Mouse (Mus musculus) testis, adult 2 months (tissue): Measurements from ENCODE around the gene Msl2. TPM values are rescaled to one million over a fixed set of nuclear protein-coding genes. Genes with fewer than 3 reads are reported as not detected.

Experiments used
- H3K27ac ChIP-seq: fragments of 200-500 bp; 2 replicates; pipeline ENCODE4 v1.5.1; 2012; ENCODE audit warnings: low read depth, low read length; ENCODE audit not compliant: control insufficient read depth, insufficient read depth
- H3K27me3 ChIP-seq: fragments of 200-500 bp; 2 replicates; pipeline ENCODE4 v1.6.1; 2012; ENCODE audit warnings: mild to moderate bottlenecking, low read length, moderate library complexity; ENCODE audit not compliant: control insufficient read depth, insufficient read depth
- H3K36me3 ChIP-seq: fragments of 200-500 bp; 2 replicates; pipeline ENCODE4 v1.6.1; 2012; ENCODE audit warnings: mild to moderate bottlenecking, low read length; ENCODE audit not compliant: control insufficient read depth, insufficient read depth
- H3K4me1 ChIP-seq: fragments of 200-500 bp; 2 replicates; pipeline ENCODE4 v1.6.1; 2012; ENCODE audit warnings: low read length; ENCODE audit not compliant: control insufficient read depth, insufficient read depth
- H3K4me3 ChIP-seq: fragments of 200-500 bp; 2 replicates; pipeline ENCODE4 v1.5.1; 2012; ENCODE audit warnings: low read depth, mild to moderate bottlenecking, low read length, moderate library complexity, mixed read lengths; ENCODE audit not compliant: control insufficient read depth
- CTCF ChIP-seq: fragments of 200-500 bp; IDR thresholded peaks from 2 replicates; pipeline ENCODE4 v1.5.1; 2012; ENCODE audit warnings: low read depth, mild to moderate bottlenecking, inconsistent platforms, low read length, moderate library complexity; ENCODE audit not compliant: control insufficient read depth, insufficient read depth, insufficient replicate concordance
- POLR2A ChIP-seq: fragments of 200-500 bp; IDR thresholded peaks from 2 replicates; pipeline ENCODE4 v1.6.1; 2012; ENCODE audit warnings: low read depth, mild to moderate bottlenecking, inconsistent platforms, low read length, moderate library complexity; ENCODE audit not compliant: control insufficient read depth
- polyA plus RNA-seq: library from polyadenylated mRNA; depleted of rRNA; stranded (reverse); fragments of >200 nt; gene quantifications from 2 replicates; pipeline ENCODE4 v1.2.3, GENCODE M21; 2012

Gene Msl2
- polyA plus RNA-seq, 1 experiment = 11.3 TPM

DNA sequence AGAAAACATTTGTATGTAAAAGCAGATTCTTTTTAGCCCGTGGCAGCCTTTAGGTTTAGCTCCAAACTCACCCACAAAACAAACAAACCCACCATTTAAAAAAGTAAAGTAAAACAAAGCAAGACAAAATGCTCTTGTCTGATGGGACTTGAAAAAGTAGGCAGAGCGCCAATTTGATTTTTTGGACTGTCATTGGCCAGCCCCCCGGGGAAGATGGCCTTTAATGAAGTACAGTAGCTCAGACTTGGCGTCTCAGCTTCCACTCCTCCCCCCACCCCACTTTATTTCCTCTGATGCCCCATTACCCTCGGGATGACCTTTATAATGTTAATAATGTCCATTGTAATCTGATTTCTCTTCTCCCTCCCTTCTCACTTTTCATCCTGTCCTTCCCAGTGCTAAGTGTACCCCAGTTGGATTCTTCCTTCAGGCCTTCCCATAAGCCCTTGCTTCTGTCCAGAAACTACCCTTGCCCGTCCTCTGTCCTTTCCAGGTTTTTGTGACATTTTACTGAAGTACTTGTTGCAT is 11.6 kb upstream of the Msl2 start:
- H3K27ac ChIP-seq = no peak overlapping the region
- H3K36me3 ChIP-seq = no peaks in the 10 kb centered on the region
- no peaks in the 10 kb centered on the region for H3K27me3 ChIP-seq
- peaks cover 2% of the 10 kb centered on the region; the same call in 1 of the 2 replicates for H3K4me1 ChIP-seq
- TF ChIP-seq CTCF (no peak), POLR2A (no peak)
- no peak overlapping the region for H3K4me3 ChIP-seq

DNA sequence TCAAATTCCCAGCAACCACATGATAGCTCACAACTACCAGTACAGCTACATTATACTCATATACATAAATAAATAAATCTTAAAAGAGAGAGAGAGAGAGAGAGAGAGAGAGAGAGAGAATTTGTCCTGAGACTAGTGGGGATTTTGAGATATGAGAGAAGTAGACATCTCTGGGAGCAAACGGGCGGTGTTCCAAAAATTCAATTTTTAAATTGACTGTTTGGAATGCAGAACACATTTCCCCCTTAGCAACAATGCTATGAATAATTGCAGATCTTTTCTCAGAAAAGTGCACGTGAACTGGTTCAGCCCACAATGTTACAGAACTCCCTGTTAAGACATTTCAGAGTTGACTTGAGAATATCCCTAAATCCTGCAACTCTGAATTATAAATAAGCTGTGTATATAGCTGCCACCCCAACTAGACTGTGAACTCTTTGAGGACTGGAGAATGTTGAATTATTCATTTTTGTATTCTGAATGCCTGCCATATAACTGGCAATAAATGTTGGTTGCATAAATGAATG is 8.8 kb upstream of the Msl2 start:
- H3K36me3 ChIP-seq = no peaks in the 10 kb centered on the region
- no peaks in the 10 kb centered on the region for H3K27me3 ChIP-seq
- H3K4me3 ChIP-seq = no peak overlapping the region
- H3K27ac ChIP-seq = no peak overlapping the region
- H3K4me1 ChIP-seq = peaks cover 2% of the 10 kb centered on the region
- no peak for TF ChIP-seq CTCF
- TF ChIP-seq POLR2A = no peak

DNA sequence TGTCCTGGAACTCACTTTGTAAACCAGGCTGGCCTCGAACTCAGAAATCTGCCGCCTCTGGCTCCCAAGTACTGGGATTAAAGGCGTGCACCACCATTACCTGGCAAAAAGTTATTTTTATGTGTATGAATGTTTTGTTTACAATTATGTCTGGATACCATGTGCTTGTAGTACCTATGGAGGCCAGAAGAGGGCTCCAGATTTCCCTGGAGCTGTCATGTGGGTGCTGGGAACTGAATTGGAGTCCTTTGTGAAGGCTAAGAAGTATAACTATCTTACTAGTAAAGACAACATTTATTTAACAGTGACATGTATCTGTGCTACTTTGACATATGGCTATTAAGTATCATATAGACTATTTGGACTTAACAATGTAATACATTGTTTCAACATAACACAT is 4.1 kb upstream of the Msl2 start:
- H3K27me3 ChIP-seq = no peaks in the 10 kb centered on the region
- TF ChIP-seq CTCF = no peak
- TF ChIP-seq POLR2A = no peak
- H3K4me3 ChIP-seq = no peak overlapping the region
- H3K27ac ChIP-seq = no peak overlapping the region
- peaks cover 3% of the 10 kb centered on the region for H3K4me1 ChIP-seq
- no peaks in the 10 kb centered on the region for H3K36me3 ChIP-seq

DNA sequence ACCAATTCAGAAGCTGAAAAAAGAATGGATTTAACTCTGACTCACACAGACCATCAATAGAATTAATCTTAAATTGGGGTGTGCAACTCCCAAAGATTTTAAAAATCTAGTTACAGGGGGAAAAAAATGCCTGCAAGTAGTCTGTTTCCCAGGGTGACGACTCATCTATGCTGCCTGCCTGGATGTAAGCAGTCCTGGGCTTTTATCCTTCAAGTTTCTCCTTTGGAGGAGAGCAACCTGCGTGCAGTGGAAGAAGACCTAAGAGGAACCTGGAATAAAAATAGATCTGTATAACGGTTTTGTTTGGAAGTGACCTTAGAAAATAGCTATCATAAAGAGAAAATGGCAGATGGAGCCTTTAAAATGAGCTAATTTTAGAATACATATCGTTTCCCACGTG is 1.4 kb upstream of the Msl2 start:
- Histone ChIP-seq H3K27ac (no peak overlapping the region), H3K27me3 (no peaks in the 10 kb centered on the region), H3K36me3 (peaks cover 8% of the 10 kb centered on the region), H3K4me1 (peaks cover 7% of the 10 kb centered on the region), H3K4me3 (no peak overlapping the region)
- TF ChIP-seq CTCF (no peak), POLR2A (no peak)

- Histone ChIP-seq H3K4me1 (peaks cover 7% of the 10 kb centered on the region), H3K4me3 (peak overlapping the region; percentile 99), H3K27me3 (no peaks in the 10 kb centered on the region), H3K36me3 (peaks cover 8% of the 10 kb centered on the region), H3K27ac (peak overlapping the region; percentile 91)
- TF ChIP-seq POLR2A (peak; percentile 78), CTCF (no peak)
Observed at GRCm38 (mm10) chr9:101073041-101073986, 587 bp upstream of the Msl2 start.

GRCm38 (mm10) chr9:101074332-101075021 is 576 bp downstream of the Msl2 start:
- Histone ChIP-seq H3K27me3 (no peaks in the 10 kb centered on the region), H3K4me3 (peak overlapping the region; percentile 99), H3K4me1 (peaks cover 10% of the 10 kb centered on the region), H3K27ac (peak overlapping the region; percentile 100), H3K36me3 (peaks cover 8% of the 10 kb centered on the region)
- TF ChIP-seq CTCF = no peak
- TF ChIP-seq POLR2A = no peak
